Mouse (Mus musculus) heart, embryonic 14.5 days (tissue): Measurements from ENCODE around the gene Dock2. TPM values are rescaled to one million over a fixed set of nuclear protein-coding genes. Genes with fewer than 3 reads are reported as not detected.

ENCODE experiments used
- ATAC-seq: fragments of 200-750 bp; cut with Nextera tagmentation; 2 replicates; pipeline ENCODE4 v1.8.0; 2017; ENCODE audit warnings: low read depth, moderate TSS enrichment; ENCODE audit not compliant: insufficient number of reproducible peaks, insufficient read depth, low FRiP score
- H3K27ac ChIP-seq, 2 experiments: fragments of 200-500 bp in 1 of 2; fragments of 300-500 bp in 1 of 2; sonication (generic) in 1 of 2; replicated peaks in 1 of 2; 2 replicates each; pipeline ENCODE4 v1.5.1; 2012 to 2014; ENCODE audit warnings: low read depth in 2 of 2, low read length in 2 of 2, control low read depth in 1 of 2, mild to moderate bottlenecking in 1 of 2, mixed read lengths in 1 of 2; ENCODE audit not compliant: control insufficient read depth in 1 of 2, insufficient read depth in 1 of 2
- H3K27me3 ChIP-seq: fragments of 300-500 bp; sonication (generic); 2 replicates; pipeline ENCODE4 v1.6.1; 2014; ENCODE audit warnings: mild to moderate bottlenecking, low read length, control low read depth; ENCODE audit not compliant: control insufficient read depth, insufficient read depth
- H3K36me3 ChIP-seq: fragments of 300-500 bp; sonication (generic); 2 replicates; pipeline ENCODE4 v1.6.1; 2014; ENCODE audit warnings: mild to moderate bottlenecking, control low read depth, low read length, mixed read lengths; ENCODE audit not compliant: control insufficient read depth, insufficient read depth
- H3K4me1 ChIP-seq, 2 experiments: fragments of 200-500 bp in 1 of 2; fragments of 300-500 bp in 1 of 2; sonication (generic) in 1 of 2; 2 replicates each; pipeline ENCODE4 v1.6.1; 2012 to 2014; ENCODE audit warnings: low read length in 2 of 2, control low read depth in 1 of 2, mixed read lengths in 1 of 2; ENCODE audit not compliant: control insufficient read depth in 2 of 2, insufficient read depth in 2 of 2
- H3K4me2 ChIP-seq: fragments of 300-500 bp; sonication (generic); 2 replicates; pipeline ENCODE4 v1.6.1; 2014; ENCODE audit warnings: mild to moderate bottlenecking, low read length
- H3K4me3 ChIP-seq, 2 experiments: fragments of 200-500 bp in 1 of 2; fragments of 300-500 bp in 1 of 2; sonication (generic) in 1 of 2; 2 replicates each; pipeline ENCODE4 v1.5.1; 2012 to 2014; ENCODE audit warnings: low read length in 2 of 2, mild to moderate bottlenecking in 2 of 2, control low read depth in 1 of 2, low read depth in 1 of 2, moderate library complexity in 1 of 2; ENCODE audit not compliant: control insufficient read depth in 1 of 2, insufficient read depth in 1 of 2
- H3K9ac ChIP-seq: fragments of 300-500 bp; sonication (generic); 2 replicates; pipeline ENCODE4 v1.6.1; 2014; ENCODE audit warnings: mild to moderate bottlenecking, low read length
- H3K9me3 ChIP-seq: fragments of 300-500 bp; sonication (generic); 2 replicates; pipeline ENCODE4 v1.6.1; 2016; ENCODE audit warnings: low read length, control low read depth; ENCODE audit not compliant: control insufficient read depth
- WGBS: fragments of 180-500 bp; shearing (Covaris S2); extraction: QIAGEN DNeasy Blood & Tissue Kit; methylation state at CpG from one replicate; pipeline ENCODE4 v1.1.7; 2014; 5-methylcytosine and 5-hydroxymethylcytosine counted together
- polyA plus RNA-seq: library from polyadenylated mRNA; unstranded; fragments of >200 nt; fragmentation: Nextera tagmentation; extraction: Ambion mirVana; gene quantifications from 2 replicates; pipeline ENCODE4 v1.2.1, GENCODE M21; 2014

Dock2 gene
- polyA plus RNA-seq, 1 experiment from 2014 or later, result 1.6 TPM

DNA sequence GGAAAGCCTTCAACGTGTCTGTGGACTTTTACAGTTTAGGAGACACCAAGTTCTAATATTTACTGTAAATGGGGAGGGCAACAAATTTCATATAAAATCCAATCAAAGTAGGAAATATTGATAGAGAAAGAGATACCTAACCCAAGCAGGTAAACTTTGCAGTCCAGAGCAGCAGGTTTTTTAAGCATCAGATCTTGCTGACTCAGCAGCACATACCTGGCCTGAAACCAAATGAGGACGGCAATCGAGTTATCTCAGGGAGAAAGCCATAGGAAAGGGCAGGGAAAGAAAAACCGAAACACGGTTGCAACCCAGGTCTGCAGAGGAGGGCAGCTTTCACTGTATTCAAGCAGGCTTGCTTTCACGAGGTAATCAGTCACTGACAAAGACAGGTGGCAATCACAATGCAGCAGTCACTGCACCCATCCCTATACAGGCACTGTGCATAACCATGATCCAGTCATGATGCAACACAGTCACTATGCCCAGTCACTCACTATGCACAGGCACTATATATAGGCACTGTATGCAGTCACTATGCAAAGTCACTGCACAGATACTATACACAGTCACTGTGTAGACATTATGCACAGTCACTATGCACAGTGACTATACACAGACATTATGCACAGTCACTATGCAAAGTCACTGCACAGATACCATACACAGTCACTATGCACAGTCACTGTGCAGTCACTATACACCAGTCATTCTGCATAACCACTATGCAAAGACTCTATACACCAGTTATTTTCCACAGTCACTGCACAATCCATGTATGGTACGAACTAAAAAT, 258.4 kb downstream of the Dock2 start:
- Histone ChIP-seq H3K4me1 (no peaks in the 10 kb centered on the region), H3K9me3 (no peaks in the 10 kb centered on the region), H3K36me3 (no peaks in the 10 kb centered on the region), H3K4me2 (no peak overlapping the region), H3K27ac (no peak overlapping the region), H3K4me3 (no peak overlapping the region), H3K9ac (no peak overlapping the region), H3K27me3 (no peaks in the 10 kb centered on the region)
- no peak for ATAC-seq
- 51% methylated on average over 7 of the region's 7 CpGs for WGBS

DNA sequence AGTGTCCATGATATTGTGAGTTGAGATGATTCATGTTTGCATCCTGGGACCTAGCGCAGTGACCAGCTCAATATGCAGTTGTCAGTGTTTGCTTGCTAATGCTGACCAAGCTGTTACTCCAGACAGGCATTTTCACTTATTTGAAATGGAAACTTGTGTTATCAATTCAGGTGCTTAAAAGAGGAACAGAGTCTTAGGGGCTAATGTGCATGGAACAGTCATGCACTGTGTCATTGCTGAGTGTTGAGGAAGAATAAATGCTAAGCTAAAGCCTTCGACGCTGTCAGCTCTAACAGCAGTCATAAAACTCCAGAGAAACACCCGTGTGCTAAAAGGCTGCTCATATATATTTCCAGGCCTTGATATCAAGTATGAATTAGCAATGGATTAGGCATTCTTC, 259.1 kb downstream of the Dock2 start:
- H3K9me3 ChIP-seq, result no peaks in the 10 kb centered on the region
- no peaks in the 10 kb centered on the region for H3K27me3 ChIP-seq
- H3K4me2 ChIP-seq, result no peak overlapping the region
- no peak overlapping the region for H3K9ac ChIP-seq
- 66% methylated on average over 4 of the region's 4 CpGs for WGBS
- H3K4me3 ChIP-seq, result no peak overlapping the region
- no peak overlapping the region for H3K27ac ChIP-seq
- no peak for ATAC-seq
- H3K4me1 ChIP-seq, result no peaks in the 10 kb centered on the region
- H3K36me3 ChIP-seq, result no peaks in the 10 kb centered on the region

DNA sequence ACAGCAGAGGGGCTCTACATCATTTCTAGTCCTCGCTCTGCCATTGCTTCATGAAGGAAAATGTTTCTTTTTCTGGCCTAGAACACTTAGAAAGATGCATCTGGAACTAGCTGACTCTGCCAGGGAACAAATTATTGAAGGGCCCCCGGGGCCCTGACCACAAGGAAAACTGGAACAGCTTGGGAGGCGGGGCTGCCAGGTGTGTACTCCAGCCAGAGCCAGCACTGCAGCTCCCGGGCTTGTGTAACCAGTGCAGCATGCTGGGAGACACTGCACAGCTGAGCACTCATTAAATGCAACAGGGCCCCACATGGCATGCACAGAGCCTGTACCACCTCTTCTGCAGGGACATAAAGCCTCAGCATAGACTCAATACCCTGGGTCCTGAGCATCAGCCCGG, 265.1 kb downstream of the Dock2 start:
- Histone ChIP-seq H3K9ac (no peak overlapping the region), H3K4me3 (no peak overlapping the region), H3K27ac (no peak overlapping the region), H3K4me2 (no peak overlapping the region), H3K36me3 (no peaks in the 10 kb centered on the region), H3K4me1 (peaks cover 0 to 3% of the 10 kb centered on the region in 2 experiments; a peak in 1 of 4 replicates), H3K27me3 (no peaks in the 10 kb centered on the region), H3K9me3 (no peaks in the 10 kb centered on the region)
- ATAC-seq, result no peak; the same call in 1 of the 2 replicates
- WGBS, result 64% methylated on average over 5 of the region's 5 CpGs

DNA sequence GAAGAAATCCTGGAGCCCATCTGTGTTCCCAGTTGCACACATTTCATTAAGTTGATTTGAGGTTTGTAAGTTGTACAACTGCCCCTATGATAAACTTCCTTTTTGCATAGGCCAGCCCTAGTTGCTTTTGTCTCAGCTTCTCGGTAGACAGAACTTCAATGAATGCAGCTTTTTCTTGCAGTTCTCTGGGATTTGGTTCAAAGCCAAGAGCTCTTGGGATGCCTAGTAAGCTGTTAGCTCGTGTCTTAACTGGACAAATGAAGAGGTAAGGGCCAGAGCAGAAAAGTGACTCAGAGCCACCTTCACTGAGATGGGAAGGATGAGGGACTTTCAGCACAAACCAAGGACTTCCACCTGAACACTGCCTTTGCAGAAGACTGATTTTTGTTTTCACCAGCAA, 266.7 kb downstream of the Dock2 start:
- Histone ChIP-seq H3K4me2 (no peak overlapping the region), H3K36me3 (no peaks in the 10 kb centered on the region), H3K9ac (no peak overlapping the region), H3K4me3 (no peak overlapping the region), H3K27me3 (no peaks in the 10 kb centered on the region), H3K9me3 (no peaks in the 10 kb centered on the region), H3K4me1 (peaks cover 0 to 3% of the 10 kb centered on the region in 2 experiments; a peak in 1 of 4 replicates), H3K27ac (no peak overlapping the region)
- no peak for ATAC-seq
- WGBS, result 38% methylated on average over 2 of the region's 2 CpGs

DNA sequence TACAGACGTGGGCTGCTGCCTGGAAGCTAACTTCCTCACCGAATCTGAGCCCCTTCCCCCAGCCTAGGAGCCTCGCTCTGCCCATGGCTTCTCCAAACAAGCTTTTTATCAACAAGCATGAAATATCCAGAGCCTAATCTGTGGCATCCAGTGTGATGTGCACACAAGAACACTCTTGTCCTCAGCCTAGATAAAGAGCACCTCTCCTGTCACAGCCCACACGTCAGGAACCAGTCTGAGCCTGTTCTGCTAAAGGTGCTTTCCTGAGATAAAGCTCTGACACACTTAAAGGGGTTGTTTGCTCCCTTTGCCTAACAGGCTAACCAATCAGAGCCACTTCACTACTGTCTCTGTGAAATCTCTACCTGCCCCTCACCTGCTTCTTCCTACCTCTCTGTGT, 268.4 kb downstream of the Dock2 start:
- H3K36me3 ChIP-seq, result no peaks in the 10 kb centered on the region
- H3K4me2 ChIP-seq, result no peak overlapping the region
- H3K4me3 ChIP-seq, result no peak overlapping the region
- no peaks in the 10 kb centered on the region for H3K27me3 ChIP-seq
- no peak for ATAC-seq
- H3K9me3 ChIP-seq, result no peaks in the 10 kb centered on the region
- H3K4me1 ChIP-seq, result peaks cover 0 to 3% of the 10 kb centered on the region in 2 experiments; a peak in 1 of 4 replicates
- 6% methylated on average over 4 of the region's 4 CpGs for WGBS
- no peak overlapping the region for H3K9ac ChIP-seq
- H3K27ac ChIP-seq, result no peak overlapping the region

DNA sequence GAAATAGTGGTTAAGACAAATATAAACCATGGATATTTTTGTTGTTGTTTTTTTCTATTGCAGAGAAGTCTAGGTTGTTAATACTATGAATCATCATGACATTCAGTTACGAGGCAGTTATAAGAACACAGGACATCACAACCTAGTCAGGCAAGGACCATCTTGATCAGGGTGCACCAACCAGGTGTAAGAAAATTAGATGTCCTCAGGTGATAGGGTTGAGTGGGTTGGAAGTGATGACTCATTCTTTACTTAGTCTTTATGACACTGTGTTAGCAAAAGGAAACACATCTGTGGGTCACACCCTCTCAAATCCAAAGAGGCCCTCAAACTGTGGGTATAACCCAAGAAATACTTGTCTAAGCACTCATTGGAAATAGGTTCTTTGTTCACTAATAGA, 277.3 kb downstream of the Dock2 start:
- Histone ChIP-seq H3K36me3 (no peaks in the 10 kb centered on the region), H3K9ac (no peak overlapping the region), H3K27ac (no peak overlapping the region), H3K4me2 (no peak overlapping the region), H3K9me3 (no peaks in the 10 kb centered on the region), H3K4me1 (no peaks in the 10 kb centered on the region), H3K27me3 (no peaks in the 10 kb centered on the region), H3K4me3 (no peak overlapping the region)
- 77% methylated on average over 1 of the region's 1 CpGs for WGBS
- no peak for ATAC-seq

DNA sequence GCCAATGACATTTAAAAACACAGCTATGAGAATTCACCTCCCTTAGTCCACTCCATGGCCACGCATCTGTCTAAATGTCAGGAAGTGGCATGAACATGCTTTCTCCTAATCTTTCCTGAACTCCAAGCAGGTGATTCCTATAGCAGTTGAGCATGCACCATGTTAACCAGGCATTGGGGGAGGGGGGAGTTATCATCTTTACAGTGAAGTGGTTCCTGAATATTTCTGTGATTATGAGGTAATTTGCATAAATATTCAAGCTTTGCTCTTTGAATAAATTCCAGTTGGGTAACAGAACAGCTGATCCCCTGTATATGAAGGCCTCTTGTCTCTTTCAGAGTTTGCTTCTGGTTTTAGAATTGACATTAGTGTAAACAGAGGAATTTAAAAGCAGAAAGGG, 284.0 kb downstream of the Dock2 start:
- Histone ChIP-seq H3K36me3 (no peaks in the 10 kb centered on the region), H3K9me3 (no peaks in the 10 kb centered on the region), H3K4me1 (no peaks in the 10 kb centered on the region), H3K9ac (no peak overlapping the region), H3K27ac (no peak overlapping the region), H3K4me3 (no peak overlapping the region), H3K27me3 (no peaks in the 10 kb centered on the region), H3K4me2 (no peak overlapping the region)
- ATAC-seq, result no peak
- WGBS, result 74% methylated on average over 1 of the region's 1 CpGs

DNA sequence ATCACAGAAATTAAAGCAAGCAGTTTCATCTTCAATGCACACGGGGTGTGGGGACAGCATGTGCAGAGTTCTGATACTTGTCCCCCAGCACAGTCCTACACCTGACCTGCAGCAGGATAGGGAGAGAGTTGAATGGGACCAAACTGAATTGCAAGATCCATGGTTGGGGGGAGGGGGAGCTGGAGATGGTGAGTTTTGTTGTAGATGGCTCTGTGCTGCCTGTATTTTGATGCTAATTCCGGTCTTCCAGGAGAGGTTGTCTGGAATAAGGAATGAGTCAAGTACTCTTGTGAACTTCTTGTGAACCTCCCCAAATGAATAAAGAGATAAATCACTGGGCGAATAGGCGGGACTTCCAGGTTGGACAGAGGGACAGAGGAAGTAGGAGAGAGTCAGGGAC, 289.0 kb downstream of the Dock2 start:
- Histone ChIP-seq H3K4me1 (no peaks in the 10 kb centered on the region), H3K4me3 (no peak overlapping the region), H3K27ac (no peak overlapping the region), H3K27me3 (no peaks in the 10 kb centered on the region), H3K36me3 (no peaks in the 10 kb centered on the region), H3K9ac (no peak overlapping the region), H3K4me2 (no peak overlapping the region), H3K9me3 (no peaks in the 10 kb centered on the region)
- WGBS, result 72% methylated on average over 4 of the region's 4 CpGs
- no peak for ATAC-seq
